Mouse (Mus musculus): ENCODE measurements at regions not wholly inside any gene's neighbourhood (a gene's known extent, or its start where the extent isn't known, plus 50 kb on each side); places are given as distances from the start of the nearest gene placed in this dataset.

DNA sequence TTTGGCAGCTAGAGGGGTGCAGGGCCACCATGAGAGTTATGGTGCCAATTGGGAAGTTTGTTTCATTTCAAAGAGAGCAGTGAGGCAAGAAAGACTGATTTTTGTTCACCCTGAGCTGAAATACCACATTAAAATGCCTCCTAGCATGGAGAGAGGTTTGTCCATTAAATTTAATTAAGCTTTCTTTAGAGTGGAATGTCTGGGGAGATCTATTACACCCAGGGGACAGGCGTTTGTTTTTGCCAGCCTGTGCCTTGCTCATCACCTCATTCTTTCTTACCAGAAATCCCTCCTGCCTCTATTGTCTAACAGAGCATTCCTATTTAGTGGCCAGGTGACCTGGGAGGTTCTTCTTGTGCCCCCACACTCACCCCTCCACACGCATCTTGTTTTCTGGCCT, 55.2 kb upstream of the Rcn1 start:
- DNase-seq (ENCODE audit: low read depth, low spot score): no peak

DNA sequence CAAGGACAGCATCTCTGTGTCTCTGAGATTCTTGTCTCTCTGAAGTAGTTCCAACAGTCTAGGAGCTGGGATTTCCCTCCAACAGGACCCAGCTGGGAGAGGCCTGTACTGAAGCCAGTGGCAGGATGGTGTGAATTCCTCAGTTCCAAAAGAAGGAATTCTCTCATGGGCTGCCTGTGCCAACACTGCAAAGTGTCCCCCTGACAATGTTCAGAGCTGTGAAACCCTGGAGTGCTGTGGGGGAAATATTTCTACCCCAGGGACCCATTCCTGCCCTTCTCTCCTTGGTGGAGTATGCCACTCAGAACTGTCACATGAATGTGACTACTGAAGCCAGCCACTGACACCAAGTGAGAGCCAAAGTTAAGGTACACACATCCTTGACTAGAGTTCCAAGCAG, 55.7 kb upstream of the Rcn1 start:
- DNase-seq (ENCODE audit: low read depth, low spot score): no peak

DNA sequence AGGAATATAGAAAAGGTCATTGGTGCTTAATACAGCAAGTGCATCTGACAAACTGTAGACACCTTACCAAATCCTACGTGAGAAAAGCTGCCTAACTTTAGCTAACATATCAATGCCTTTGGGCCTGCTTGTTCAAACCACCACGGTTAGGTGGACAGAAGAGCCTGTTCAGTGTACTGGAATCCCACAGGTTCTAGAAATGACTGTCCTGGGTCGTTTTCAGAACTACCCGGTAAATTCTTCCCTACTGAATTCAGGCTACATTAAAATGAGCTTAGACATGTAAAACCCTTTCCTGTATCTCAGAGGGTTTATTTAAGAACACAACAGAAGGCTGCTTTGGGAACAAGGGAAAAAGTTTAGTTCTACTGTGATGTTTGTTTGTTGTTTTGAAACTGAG, 59.5 kb upstream of the Rcn1 start:
- no peak for DNase-seq (ENCODE audit: low read depth, low spot score)

DNA sequence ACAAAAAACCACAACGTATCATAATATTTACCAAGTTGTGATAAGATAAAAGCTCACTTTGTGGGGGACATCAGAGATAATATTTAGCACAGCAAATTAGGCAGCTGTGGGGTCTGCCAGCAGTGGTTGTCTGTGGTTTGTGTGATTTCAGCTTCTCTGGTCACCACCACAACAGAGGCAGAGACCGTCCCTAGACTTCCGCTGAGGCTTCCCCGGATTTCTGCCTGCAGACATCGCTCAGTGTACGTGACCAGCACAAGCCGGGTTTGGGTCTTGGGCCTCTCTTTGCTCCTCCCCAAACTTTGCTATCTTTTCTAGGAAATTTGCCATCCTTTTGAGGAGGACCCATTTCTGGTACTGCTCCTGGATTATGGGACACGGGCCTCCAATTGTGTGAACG, 60.4 kb upstream of the Rcn1 start:
- no peak for DNase-seq (ENCODE audit: low read depth, low spot score)

DNA sequence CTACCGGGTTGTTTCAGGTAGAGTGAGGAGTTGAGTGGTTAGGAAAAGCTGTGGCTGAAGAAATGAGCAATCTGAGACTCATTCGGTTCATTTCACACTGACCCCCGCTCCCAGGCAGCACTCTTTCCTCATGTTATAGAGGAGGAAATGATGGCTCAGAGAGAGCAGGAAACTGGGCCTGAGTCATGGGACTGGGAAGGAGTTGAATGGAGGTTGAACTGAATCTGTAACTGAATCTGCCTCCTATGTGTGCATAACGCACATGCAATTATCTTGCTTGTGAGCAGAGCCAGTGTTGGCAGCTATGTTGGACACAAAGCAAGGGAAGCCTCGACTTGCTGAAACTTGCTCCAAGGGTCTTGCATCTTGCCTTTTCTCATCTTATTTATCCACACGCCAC, 66.5 kb upstream of the Rcn1 start:
- DNase-seq (ENCODE audit: low read depth, low spot score): no peak

DNA sequence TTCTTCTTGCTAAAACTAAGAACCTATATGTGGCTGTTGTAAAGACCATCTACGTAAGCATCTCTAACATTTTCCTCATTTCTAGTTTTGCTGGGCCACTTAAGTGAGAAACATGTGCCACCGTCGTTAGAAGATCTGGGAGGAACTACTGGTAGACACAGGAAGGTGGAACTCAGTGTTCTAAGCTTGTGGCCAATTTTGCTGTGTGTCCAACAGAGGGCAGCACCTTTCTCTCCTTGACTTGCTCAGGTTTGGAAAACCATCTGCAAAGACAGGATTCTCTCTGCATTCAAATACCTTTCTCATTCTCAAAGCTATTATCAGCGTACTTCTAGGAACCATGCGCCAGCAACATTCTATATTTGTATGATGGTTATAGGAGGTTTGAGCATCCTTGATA, 69.8 kb upstream of the Rcn1 start:
- peak; percentile 82 for DNase-seq (ENCODE audit: low read depth, low spot score)

DNA sequence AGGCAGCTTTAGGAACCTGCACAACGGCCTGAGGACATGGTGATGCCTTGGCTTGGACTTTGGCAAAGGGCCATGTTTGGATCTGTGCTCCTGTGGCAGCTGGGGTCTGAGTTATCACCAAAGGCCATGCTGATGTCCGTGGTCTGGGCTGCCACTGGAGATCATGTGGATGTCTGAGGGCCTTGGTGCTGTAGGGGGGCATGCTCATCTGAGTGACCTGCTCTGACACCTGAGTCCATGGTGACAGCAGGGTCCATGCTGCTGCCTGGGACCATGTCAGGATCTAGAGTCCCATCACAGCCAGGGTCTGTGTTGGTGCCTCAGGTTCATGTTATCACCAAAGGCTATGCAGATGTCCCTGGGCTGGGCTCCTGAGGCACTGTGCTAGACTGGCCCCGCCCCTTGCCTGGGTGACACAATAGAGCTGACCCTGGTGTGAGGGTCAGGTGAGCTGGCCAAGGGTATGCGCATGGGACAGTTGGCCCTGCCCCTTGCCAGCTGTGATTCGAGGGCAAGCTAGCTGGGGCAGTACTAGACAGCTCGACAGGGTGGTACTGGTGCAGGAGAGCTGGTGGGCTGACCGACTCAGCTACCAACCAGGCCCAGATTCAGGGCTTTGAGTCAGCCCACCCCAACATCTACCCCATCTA, 77.0 kb upstream of the Rcn1 start:
- DNase-seq (ENCODE audit: low read depth, low spot score): no peak

DNA sequence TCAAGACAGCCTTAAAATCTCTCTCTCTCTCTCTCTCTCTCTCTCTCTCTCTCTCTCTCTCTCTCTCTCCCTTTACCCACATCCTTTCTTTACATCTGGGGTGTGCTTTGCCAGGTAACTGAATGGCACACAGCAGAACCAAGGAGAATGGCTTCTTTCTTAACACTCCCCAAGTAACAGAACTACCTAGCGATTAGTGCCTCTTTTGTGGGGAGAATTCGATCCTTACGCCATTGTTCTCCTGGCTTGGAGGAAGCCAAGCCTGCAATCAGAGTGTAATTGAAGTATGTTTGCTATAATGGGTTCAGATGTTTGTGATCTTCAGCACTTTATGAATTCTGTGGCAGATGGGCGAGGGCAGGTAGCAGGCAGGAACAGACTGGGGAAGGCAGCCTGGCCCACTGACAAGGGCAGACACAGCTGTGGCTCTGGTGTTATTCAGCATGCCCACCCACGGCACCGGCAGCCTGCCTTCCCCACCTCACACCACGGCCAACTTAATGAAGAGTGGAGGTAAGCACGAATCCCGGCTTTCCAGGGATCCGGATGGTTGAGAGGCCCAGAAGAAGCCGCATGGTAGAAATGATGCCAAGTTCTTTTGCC, 83.0 kb upstream of the Rcn1 start:
- no peak for DNase-seq (ENCODE audit: low read depth, low spot score)

DNA sequence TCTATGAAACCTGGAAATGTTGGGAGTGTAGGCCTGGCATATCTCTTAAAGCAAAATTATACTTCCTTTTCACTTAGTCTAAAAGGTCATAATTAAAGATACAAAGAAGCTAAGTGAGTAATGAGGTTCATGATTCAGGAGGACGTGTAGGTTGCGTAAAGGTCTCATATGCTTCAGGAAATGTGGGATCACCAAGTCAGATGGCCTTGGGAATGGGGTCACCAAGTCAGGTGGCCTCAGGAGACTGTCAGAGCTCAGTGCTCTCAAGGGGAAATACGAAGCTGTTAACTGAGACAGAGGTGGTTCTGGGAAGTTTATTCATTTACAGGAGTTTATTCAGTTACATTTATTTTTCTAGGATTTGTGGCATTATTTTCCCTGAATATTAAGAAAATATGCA, 85.4 kb upstream of the Rcn1 start:
- no peak for DNase-seq (ENCODE audit: low read depth, low spot score)

DNA sequence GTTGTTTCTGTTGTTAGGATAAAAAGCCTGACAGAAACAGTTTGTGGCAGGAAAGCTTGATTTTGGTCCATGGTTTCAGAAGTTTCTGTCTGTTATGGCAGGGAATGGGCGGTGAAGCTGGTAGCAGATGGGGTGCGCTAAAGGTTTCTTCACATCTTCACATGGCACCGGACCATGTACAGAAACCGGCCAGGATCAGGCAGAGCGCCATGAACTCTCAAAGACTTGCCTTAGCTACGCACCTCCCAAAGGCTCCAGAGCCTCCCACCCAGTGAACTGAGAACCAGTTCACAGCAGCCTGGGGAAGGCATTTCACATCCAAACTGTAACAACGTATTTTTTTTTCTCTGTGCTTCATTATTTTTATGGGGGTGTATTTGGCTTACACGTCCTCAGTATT, 86.2 kb upstream of the Rcn1 start:
- DNase-seq (ENCODE audit: low read depth, low spot score): no peak

DNA sequence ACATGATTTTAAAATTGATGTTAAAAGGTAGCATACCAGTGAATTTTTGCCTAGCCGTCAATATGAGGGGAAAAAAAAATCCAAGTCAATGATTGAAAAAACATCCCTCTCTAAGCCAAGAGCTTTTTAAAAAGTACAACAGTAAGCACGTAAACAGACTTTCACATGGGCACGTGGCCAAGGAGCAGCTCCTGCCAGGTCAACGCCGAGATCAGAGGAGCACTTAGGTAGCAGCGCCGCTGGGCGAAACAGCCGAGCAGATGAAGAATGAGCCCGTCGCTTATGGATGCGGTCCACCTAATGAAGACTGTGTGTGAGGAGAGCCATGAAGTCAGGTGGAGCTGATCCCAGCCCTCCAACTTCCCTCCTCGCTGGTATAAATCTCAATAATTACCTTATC, 96.7 kb upstream of the Rcn1 start:
- DNase-seq (ENCODE audit: low read depth, low spot score): no peak

DNA sequence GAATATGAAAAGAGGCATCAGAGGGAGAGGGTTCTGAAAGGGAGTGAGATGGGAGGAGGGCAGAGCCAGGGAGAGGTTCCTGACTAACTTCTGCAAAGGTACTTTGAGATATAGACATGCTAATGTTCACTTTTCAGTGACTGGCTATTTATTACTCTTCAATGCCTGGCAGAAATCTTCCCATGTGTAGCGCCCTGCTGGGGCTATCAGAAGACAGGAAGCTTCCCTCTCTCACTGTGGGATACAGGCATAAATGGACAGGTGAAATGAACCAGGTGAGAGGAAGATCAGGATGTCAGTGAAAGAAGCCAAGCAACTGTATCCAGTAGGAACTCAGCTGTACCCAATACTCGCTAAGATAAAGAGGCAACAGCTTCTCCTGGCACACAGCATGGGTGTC, 105.1 kb upstream of the Rcn1 start:
- no peak for DNase-seq (ENCODE audit: low read depth, low spot score)

DNA sequence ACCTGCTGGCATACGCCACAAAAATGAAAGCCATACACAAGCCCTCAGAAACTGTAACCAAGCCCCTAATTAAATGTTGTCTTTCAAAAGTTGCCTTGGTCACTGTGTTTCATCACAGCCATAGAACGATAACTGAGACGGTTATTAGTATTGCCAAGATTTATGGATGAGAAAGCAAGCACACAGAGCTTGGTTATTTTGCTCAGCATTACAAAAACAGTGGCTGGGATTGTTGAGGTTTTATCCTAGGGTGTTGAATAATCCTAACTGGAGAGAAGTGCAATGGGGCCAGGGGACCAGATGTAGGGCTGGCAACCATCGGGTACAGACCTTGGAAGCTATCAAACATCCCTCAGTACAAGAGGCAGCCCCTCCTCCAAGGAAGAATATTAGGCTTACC, 106.4 kb upstream of the Rcn1 start:
- no peak for DNase-seq (ENCODE audit: low read depth, low spot score)

DNA sequence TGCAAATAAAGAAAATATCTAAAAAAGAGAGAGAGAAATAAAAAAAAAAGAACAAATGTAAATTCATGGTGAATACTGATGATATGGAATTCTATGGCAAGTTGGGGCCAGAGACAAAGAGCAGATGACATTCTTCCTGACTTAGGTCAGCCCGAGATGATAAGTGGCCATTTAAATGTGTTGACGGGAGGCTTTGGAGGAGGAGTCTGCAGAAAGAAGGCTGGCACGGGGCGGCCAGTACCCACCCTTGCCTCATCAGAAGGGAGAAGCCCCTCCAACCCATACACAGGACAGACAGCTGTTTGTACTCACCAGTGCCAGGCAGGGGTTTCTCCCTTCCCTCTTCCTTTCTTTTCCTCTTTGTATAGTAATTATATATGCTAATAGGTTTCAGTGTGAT, 108.0 kb upstream of the Rcn1 start:
- DNase-seq (ENCODE audit: low read depth, low spot score): no peak

DNA sequence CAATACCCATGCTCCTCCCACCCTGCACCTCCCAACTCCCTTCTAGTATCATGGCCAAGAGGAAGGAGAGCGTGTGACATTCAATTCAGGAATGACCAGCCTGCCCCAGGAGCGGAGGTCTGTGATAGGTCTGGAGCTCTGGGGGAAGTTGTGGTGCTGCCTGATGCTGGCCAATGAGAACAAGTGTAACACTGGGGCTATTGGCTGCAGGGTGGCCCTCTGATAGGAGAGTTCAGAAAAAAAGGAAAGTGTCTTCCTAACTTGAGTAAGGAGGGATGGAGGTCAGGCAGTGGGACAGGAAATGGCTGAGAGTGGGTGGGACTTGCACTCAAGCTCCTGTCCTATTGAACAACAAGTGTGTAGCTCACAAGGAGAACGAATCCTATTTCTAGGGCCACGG, 111.7 kb upstream of the Rcn1 start:
- DNase-seq (ENCODE audit: low read depth, low spot score): no peak

DNA sequence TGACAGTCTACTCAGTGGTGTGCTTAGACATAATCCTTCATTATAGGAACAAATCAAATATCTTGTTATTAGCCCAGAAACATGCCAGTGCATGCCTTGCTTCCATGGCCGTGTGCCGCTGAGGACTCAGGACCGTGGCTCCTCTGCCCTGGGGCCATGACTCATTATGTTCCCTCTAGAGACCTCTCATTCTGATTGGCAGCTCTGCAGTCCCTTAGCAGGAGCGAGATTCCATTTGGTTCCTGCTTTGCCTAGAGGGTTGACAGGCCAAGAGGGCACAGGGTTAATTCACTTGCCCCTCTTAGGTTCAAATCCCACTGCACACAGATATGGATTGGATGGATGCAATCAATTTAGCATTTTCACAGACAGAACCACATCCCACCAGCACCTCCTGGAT, 112.6 kb upstream of the Rcn1 start:
- peak; percentile 12 for DNase-seq (ENCODE audit: low read depth, low spot score)

DNA sequence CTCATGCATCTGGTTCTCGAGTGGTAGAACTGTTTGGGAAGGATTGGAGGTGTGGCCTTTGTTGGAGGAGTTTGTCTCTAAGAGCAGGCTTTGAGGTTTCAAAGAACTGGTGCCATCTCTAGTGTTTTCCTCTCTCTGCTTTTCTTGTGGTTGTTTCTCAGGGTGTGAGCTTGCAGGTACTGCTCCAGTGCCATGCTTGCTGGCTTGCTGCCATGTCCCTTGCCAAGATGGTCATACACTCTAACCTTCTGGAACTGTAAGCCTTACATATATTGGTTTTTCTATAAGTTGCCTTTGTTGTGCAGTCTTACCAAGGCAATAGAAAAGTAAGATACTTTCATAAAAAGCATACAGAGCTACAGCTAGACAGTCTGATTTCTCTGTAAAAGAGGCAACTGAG, 115.1 kb upstream of the Rcn1 start:
- no peak for DNase-seq (ENCODE audit: low read depth, low spot score)

DNA sequence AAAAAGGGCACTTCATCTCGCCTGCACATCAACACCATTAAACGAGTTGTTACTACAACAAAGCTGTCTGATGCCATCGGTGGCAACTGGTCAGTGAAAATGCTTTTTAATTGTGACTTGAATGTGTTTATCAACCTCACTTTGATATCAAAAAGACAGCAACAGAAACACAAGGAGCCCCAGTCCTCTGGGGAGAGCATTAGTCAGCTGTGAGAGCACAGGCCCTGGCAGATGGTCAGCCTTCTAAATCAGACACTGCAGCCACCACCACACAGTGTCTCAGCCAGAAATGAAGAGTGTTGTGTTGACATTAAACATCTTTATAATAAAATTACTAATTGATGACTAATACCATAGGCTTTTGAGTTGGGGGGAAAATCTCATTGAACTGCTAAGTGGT, 115.8 kb upstream of the Rcn1 start:
- no peak for DNase-seq (ENCODE audit: low read depth, low spot score)

DNA sequence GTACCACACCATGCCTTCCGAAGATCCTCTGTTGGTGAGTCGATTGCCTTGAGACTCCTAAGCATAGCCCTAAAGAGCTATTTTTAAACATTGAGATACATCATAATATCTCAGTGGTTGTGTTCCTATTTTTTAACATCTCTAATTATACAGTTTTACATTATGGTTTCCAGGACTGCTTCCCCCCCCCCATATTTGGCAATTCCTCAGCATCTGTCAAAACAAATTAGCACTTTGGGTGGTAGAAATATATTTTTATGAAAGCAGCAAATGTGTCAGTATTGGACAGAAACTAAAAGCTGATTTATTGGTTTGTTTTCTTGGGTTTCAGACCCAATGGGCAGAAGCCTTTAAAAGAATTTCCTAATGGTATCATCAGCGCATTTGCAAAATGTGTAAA, 116.2 kb upstream of the Rcn1 start:
- no peak for DNase-seq (ENCODE audit: low read depth, low spot score)

DNA sequence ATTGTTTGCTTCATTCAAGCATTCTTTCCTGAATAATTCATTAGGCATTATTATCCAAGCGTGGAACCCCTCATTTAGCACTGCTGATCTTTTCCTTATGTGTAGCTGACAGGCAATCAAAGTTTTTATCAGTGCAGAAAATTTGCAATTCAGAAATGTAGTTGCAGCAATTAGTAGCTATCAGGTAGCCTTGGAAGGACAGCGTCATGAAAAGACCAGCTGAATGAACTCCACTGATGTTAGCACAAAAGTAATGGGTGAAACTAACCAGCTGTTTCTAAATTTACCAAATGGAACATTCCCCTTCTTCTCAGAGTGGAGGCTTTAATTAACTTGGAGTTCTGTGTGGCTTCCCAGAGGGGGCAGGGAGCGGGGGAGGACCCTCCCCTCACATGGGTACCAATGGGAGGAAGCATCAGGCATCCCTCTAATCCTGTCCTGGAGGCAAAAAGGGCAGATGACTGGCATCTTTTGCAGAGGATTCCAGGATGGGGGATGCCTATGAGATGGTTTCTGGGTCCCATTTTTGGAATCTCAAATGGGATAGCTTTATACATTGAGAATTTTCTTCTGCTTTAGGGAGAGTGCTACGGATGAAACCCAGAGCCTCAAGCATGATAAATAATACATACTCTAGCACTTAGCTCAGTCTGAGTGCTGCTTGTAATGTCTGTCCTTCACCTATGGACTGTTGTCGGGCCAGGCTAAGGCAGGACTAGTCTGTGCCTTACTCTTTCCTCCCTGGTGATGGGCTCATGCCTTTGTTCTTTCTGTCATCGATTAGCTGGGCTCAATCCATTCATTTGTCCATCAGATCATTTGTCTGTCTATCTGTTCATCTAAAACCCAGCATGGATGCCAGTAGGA, 117.4 kb upstream of the Rcn1 start:
- no peak for DNase-seq (ENCODE audit: low read depth, low spot score)

DNA sequence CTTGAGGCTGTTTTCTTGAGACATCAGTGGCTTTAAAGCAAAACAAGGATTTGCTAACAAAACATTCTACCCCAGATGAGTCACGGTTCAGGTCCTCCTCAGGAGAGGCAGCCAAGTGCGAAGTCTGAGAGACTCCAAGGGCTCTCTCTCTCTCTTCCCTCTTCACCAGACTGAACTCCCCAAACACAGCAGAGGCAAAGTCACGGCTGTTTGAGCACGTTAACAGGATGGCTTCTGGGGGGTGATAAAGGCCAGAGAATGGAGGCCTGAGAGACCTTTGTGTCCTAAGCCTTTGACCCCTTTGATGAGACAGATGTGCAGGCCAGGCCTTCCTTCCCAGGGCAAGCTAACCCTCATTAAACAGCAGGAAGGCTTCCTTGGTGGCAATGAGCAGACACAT, 122.7 kb upstream of the Rcn1 start:
- DNase-seq (ENCODE audit: low read depth, low spot score): no peak

DNA sequence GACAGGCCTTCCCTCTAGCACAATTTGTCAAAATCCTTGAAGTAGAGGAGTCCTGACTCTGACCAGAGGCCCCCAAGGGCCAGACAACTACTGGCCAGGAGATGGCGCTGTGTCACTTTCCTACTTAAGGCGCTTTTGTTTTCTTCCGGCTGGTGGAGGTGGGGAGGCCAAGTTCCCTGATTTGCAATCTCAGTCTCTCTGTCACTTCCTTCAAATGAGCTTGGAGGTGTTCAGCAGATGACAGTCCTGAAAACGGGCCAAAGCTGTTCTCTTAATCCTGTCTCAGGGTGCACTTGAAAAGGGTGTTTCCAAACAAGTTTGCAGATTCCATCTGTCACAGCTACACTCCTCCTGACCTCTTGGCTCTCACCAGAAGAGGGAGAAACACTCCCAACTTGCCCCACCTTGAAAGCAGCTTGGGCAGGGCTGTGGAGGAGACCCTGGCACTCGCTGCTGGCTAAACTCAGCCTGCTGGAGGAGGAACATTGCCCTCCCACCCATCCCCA, 124.2 kb upstream of the Rcn1 start:
- peak; percentile 18 for DNase-seq (ENCODE audit: low read depth, low spot score)

DNA sequence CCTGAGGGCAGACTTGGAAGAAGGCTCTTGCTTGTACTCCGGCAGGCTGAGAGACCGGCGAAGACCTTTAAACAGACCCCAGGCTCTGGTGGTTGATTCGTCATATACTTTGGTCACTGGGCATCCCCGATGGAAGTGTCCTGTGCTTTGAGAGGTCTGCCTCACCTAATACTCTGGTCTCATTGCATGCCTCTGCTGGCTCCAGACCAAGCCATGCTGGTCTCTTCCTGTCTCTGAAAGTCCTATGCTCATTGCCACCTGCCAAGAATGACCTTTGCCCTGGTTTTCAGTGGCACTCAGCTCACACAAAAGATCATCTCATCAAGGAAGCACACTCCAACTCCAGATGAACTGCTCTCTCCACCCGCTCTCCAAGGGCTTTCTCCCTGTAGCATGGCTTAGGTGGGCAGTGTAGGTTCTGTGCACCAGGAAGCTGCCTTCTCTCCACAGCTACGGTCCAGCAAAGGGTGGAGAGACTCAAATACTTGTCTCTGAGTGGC, 126.0 kb upstream of the Rcn1 start:
- DNase-seq (ENCODE audit: low read depth, low spot score): no peak

Measured in 3T3-L1 (cell line).